Mouse (Mus musculus): ENCODE data around the gene Lrfn3.

GRCm38 (mm10) chr7:30322285-30322667 lies 40.3 kb downstream of the Lrfn3 start:
- no peak for TF ChIP-seq MAFK (IDR thresholded peaks at IDR 0.05; ENCODE audit: insufficient read depth, low read depth, low read length)
- no peak for TF ChIP-seq ZC3H11A (IDR thresholded peaks at IDR 0.05; ENCODE audit: borderline replicate concordance, low read depth, low read length)
- peak; percentile 55; the same call in 1 of the 2 replicates for TF ChIP-seq CHD2 (IDR thresholded peaks at IDR 0.05; ENCODE audit: low read depth, low read length)
- TF ChIP-seq HCFC1 (IDR thresholded peaks at IDR 0.05; ENCODE audit: borderline replicate concordance, insufficient read depth, low read length), result no peak; the same call in 1 of the 2 replicates

Measured in ES-E14 (cell line).